In the genomic region with DNA sequence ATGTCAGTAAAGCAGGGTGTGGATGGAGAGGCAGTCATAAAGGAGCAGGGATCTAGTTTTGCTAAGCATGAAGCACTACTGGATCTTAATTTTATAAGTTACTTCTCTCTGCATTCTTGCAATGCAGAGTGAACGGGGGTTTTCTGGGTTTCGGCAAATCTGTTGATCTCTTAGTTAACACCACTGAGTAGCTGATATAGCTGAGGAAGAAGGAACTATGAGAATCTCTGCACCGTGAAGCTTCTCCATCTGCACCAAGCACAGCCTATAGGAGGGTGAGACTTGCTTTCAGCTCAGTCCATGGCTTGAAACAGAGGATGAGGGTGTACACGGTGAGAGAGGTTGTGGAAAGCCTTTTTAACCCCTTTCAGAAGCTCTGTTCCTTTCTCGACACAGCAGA, we compare ENCODE assay signal across 22 mouse cellular contexts. TPM values are rescaled to one million over a fixed set of nuclear protein-coding genes. Genes with fewer than 3 reads are reported as not detected.
DNase-seq lines count a peak whose midpoint lies in the region; ATAC-seq and TF ChIP-seq lines count a peak whose summit lies in the region.
"Had no signal": no experiment of that assay in that cellular context is flagged by ENCODE, and none has a peak within 500 bp of the region (broad histone marks: within the 10 kb centered on the region; RNA-seq: fewer than 3 reads in every experiment).

No protein-coding gene starts in this region.

- H3K4me2 ChIP-seq in liver, embryonic 11.5 days, result no peak overlapping the region
- H3K4me2 ChIP-seq: embryonic facial prominence, embryonic 12.5 days; forebrain, embryonic 13.5 days; forebrain, embryonic 15.5 days had no signal

- H3K36me3 ChIP-seq in spleen, adult 2 months (ENCODE audit: control insufficient read depth, insufficient read depth, low read length), result no peaks in the 10 kb centered on the region
- no peaks in the 10 kb centered on the region for H3K36me3 ChIP-seq in liver, embryonic 11.5 days (ENCODE audit: control insufficient read depth, insufficient read depth, low read length)
- H3K36me3 ChIP-seq: embryonic facial prominence, embryonic 12.5 days; forebrain, embryonic 15.5 days had no signal

- H3K27me3 ChIP-seq in spleen, adult 2 months (ENCODE audit: control insufficient read depth, insufficient read depth, low read length), result no peaks in the 10 kb centered on the region
- H3K27me3 ChIP-seq in liver, embryonic 11.5 days (replicated peaks; ENCODE audit: control insufficient read depth, insufficient read depth, low read length), result no peaks in the 10 kb centered on the region
- H3K27me3 ChIP-seq: embryonic facial prominence, embryonic 12.5 days; forebrain, embryonic 13.5 days; forebrain, embryonic 15.5 days had no signal

- H3K9ac ChIP-seq in liver, embryonic 11.5 days (ENCODE audit: low read depth, low read length), result no peak overlapping the region
- H3K9ac ChIP-seq: embryonic facial prominence, embryonic 12.5 days; forebrain, embryonic 13.5 days; forebrain, embryonic 15.5 days; forebrain, postnatal 0 days had no signal

- TF ChIP-seq CTCF in spleen, adult 2 months (IDR thresholded peaks at IDR 0.05; ENCODE audit: extremely low read depth, insufficient read depth, insufficient read length, insufficient replicate concordance), result no peak

- peak; percentile 40 for ATAC-seq in neutrophil, adult 5-6 weeks (ENCODE audit: extremely low read depth, insufficient number of reproducible peaks, low FRiP score, poor library complexity, severe bottlenecking)
- ATAC-seq in liver, embryonic 11.5 days (replicated peaks; ENCODE audit: low FRiP score), result no peak
- ATAC-seq in activated CD4-positive, CD25-positive, alpha-beta regulatory T cell, adult 4 months, result no peak
- ATAC-seq: forebrain, embryonic 13.5 days; forebrain, embryonic 15.5 days; forebrain, postnatal 0 days had no signal

- H3K4me1 ChIP-seq in spleen, adult 2 months (ENCODE audit: control insufficient read depth, insufficient read depth, insufficient read length), result peaks cover 35% of the 10 kb centered on the region
- H3K4me1 ChIP-seq in liver, embryonic 11.5 days (replicated peaks; ENCODE audit: control insufficient read depth, insufficient read depth, low read length), result no peaks in the 10 kb centered on the region
- H3K4me1 ChIP-seq: embryonic facial prominence, embryonic 12.5 days had no signal

- H3K9me3 ChIP-seq in liver, embryonic 11.5 days (ENCODE audit: control insufficient read depth, low read length), result no peaks in the 10 kb centered on the region
- H3K9me3 ChIP-seq: embryonic facial prominence, embryonic 10.5 days; embryonic facial prominence, embryonic 12.5 days; forebrain, embryonic 13.5 days; forebrain, embryonic 15.5 days had no signal

- 49% methylated on average over 5 of the region's 5 CpGs for WGBS in spleen, adult 2 months
- WGBS in liver, embryonic 11.5 days, result 76% methylated on average over 5 of the region's 5 CpGs

- peak overlapping the region; percentile 72 for H3K27ac ChIP-seq in spleen, adult 2 months (ENCODE audit: insufficient read depth, low read length)
- H3K27ac ChIP-seq in liver, embryonic 11.5 days (ENCODE audit: low read depth, low read length), result no peak overlapping the region
- H3K27ac ChIP-seq: embryonic facial prominence, embryonic 10.5 days; embryonic facial prominence, embryonic 12.5 days; forebrain, embryonic 13.5 days; forebrain, embryonic 15.5 days had no signal

- no peak for TF ChIP-seq POLR2A in spleen, adult 2 months (IDR thresholded peaks at IDR 0.05; ENCODE audit: low read depth, low read length)

- DNase-seq in spleen, adult 2 months (ENCODE audit: low read depth in 1 of 2, low spot score in 2 of 2), result peak in 1 of 2 experiments; percentile 40
- DNase-seq in spleen, postnatal 10 days (ENCODE audit: low spot score in 2 of 2), result no peak
- DNase-seq in A20 (ENCODE audit: low read depth, low spot score), result peak; percentile 5
- DNase-seq in B cell, adult 2 months, result peak; percentile 56 to 57
- DNase-seq in liver, embryonic 11.5 days (ENCODE audit: low spot score), result no peak
- DNase-seq in heart, postnatal 4 days, result no peak
- DNase-seq: adrenal gland, adult 8-10 months; adrenal gland, postnatal 14 days; adrenal gland, postnatal 36 days; cerebellum, adult 11-12 months; cerebellum, adult 2 months; cerebellum, adult 9-10 months; cerebellum, postnatal 10 days; cerebellum, postnatal 25 days; forebrain, postnatal 0 days had no signal

- no peak overlapping the region for H3K4me3 ChIP-seq in spleen, adult 2 months (ENCODE audit: extremely low read depth, insufficient read depth, insufficient read length)
- no peak overlapping the region for H3K4me3 ChIP-seq in liver, embryonic 11.5 days (ENCODE audit: low read depth, low read length)
- H3K4me3 ChIP-seq: embryonic facial prominence, embryonic 10.5 days; embryonic facial prominence, embryonic 12.5 days; forebrain, embryonic 13.5 days; forebrain, embryonic 15.5 days had no signal

RNA-seq across cellular contexts. Expression of a gene that starts 29.6 kb away (rescaled TPM):
- 6.0 and 8.2 TPM in 2 replicates for polyA plus RNA-seq in spleen, adult 2 months (2012; rRNA removed)
- total RNA-seq in neutrophil, adult 5-6 weeks (2017), result 10.7 and 13.0 TPM in 2 replicates
- 2.7 and 3.0 TPM in 2 replicates for polyA plus RNA-seq in liver, embryonic 11.5 days (2014; fragmentation: Nextera tagmentation; extraction: Ambion mirVana)
- 10 to 100 TPM; 16.2 to 20.8 TPM for polyA plus RNA-seq in activated CD4-positive, CD25-positive, alpha-beta regulatory T cell, adult 4 months (2017; shearing (Covaris generic))
- total RNA-seq in heart, postnatal 4 days (2021), result 10 to 100 TPM; 25.5 to 26.0 TPM
- total RNA-seq: MEL had no signal

Comparison
In these comparisons a context has a peak if more than half of its experiments do, and no peak if none do; other contexts are left out.
1. DNase-seq: peak in A20 (single experiment) and B cell, adult 2 months (2 of 2); none in spleen, postnatal 10 days (0 of 2), liver, embryonic 11.5 days (single experiment) and heart, postnatal 4 days (single experiment).